Mouse (Mus musculus): ENCODE results near the gene Setd7. TPM values are rescaled to one million over a fixed set of nuclear protein-coding genes. Genes with fewer than 3 reads are reported as not detected.
A peak's percentile ranks its signal among the peaks of the same experiment; 100 is the strongest.
"Not testable (repeated sequence)": the region's sequence is repeated elsewhere in the genome, so short reads cannot be mapped to it uniquely, and the experiment has no call there.

Gene Setd7
- total and polyA plus RNA-seq, 2 experiments from 2014 or later = 2.5 to 20.6 TPM

DNA sequence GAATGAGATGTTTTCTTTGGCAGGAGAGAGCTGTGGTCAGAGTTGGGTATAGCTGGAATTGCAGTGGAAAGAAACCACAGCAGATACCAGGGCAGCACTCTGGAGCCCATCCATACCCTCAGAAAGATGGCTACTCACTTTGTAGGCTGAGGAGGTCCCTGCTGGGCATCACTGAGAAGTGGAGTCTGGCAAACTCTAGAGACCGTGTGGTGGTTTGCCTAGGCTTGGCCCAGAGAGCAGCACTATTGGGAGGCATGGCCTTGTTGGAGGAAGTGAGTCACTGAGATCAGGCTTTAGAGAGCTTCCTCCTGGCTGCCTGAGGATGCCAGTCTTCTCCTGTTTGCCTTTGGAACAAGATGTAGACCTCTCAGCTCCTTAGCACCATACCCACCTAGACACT, 32.8 kb upstream of the Setd7 start:
- TF ChIP-seq CTCF (IDR thresholded peaks at IDR 0.05; ENCODE audit: low read depth) = no peak
- Histone ChIP-seq H3K4me3 (ENCODE audit: low read length) (no peak overlapping the region), H3K27me3 (ENCODE audit: insufficient read depth, low read length) (no peaks in the 10 kb centered on the region), H3K36me3 (ENCODE audit: insufficient read depth, low read length) (no peaks in the 10 kb centered on the region), H3K27ac (no peak overlapping the region), H3K4me2 (ENCODE audit: low read depth, low read length) (no peak overlapping the region), H3K4me1 (ENCODE audit: insufficient read depth, low read length) (no peaks in the 10 kb centered on the region), H3K9ac (replicated peaks; ENCODE audit: low read length) (no peak overlapping the region), H3K9me3 (ENCODE audit: low read length) (no peaks in the 10 kb centered on the region)
- 74% methylated on average over 1 of the region's 1 CpGs for WGBS
- DNase-seq (ENCODE audit: low spot score) = no peak
- ATAC-seq = no peak

DNA sequence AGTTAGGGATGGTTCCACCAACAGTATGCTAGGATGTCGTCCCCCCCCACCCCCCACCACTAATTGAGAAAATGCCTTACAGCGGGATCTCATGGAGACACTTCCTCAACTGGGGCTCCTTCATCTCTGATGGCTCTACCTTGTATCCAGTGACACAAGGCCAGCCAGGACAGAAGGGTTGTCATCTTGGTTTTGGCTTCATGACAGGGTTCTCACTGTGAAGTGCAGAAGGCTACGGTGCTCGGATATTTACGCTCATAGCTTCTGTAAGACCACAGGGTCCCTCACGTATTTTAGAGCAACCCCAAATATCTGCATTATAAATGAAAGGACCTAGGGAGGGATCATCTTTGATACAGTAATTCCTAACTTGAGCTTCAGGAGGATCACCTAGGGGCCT, 30.9 kb upstream of the Setd7 start:
- H3K36me3 ChIP-seq (ENCODE audit: insufficient read depth, low read length) = no peaks in the 10 kb centered on the region
- no peaks in the 10 kb centered on the region for H3K4me1 ChIP-seq (ENCODE audit: insufficient read depth, low read length)
- no peak for ATAC-seq
- H3K27ac ChIP-seq = no peak overlapping the region
- 72% methylated on average over 6 of the region's 6 CpGs for WGBS
- H3K9me3 ChIP-seq (ENCODE audit: low read length) = no peaks in the 10 kb centered on the region
- no peaks in the 10 kb centered on the region for H3K27me3 ChIP-seq (ENCODE audit: insufficient read depth, low read length)
- TF ChIP-seq CTCF (IDR thresholded peaks at IDR 0.05; ENCODE audit: low read depth) = no peak
- DNase-seq (ENCODE audit: low spot score) = no peak
- H3K4me3 ChIP-seq (ENCODE audit: low read length) = no peak overlapping the region
- H3K9ac ChIP-seq (replicated peaks; ENCODE audit: low read length) = no peak overlapping the region
- H3K4me2 ChIP-seq (ENCODE audit: low read depth, low read length) = no peak overlapping the region

DNA sequence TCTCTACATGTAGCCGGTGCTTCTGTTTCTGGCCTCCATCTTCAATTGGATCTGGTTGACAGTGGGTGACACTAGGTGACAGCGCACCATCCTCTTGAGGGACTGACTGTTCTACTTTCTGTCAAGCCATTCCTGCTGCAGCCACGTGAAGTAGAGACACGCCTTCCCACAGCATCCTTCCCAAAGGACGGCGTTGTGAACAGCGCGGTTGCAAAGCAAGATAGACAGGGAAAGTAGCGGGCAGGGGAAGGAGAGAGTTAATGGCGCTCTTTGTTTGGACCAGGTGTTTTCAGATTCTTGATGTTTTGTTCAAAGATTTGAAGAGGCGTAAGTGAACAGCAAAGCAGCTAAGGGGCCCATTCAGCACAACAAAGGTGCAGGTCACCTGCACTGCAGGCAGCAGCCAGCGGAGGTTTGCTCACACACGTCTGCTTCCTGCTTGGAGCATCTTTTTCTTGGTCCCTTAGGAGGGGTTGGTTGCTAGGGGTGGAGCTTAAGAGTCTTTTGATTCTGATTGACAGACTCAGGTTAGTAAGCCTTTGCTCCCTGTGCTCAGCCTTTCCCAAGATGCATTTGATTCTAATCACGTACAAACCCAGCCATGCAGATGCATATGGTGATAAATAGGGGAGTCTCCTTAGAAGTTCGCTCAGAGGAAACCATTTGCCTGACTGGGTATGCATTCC, 29.7 kb upstream of the Setd7 start:
- no peak overlapping the region for H3K27ac ChIP-seq
- no peak overlapping the region for H3K9ac ChIP-seq (replicated peaks; ENCODE audit: low read length)
- no peaks in the 10 kb centered on the region for H3K9me3 ChIP-seq (ENCODE audit: low read length)
- no peaks in the 10 kb centered on the region for H3K36me3 ChIP-seq (ENCODE audit: insufficient read depth, low read length)
- H3K4me2 ChIP-seq (ENCODE audit: low read depth, low read length) = peak overlapping the region; percentile 23; the same call in 1 of the 2 replicates
- no peak for TF ChIP-seq CTCF (IDR thresholded peaks at IDR 0.05; ENCODE audit: low read depth)
- ATAC-seq (peak; percentile 91), DNase-seq (ENCODE audit: low spot score) (peak; percentile 69)
- WGBS = 29% methylated on average over 15 of the region's 15 CpGs
- no peaks in the 10 kb centered on the region for H3K4me1 ChIP-seq (ENCODE audit: insufficient read depth, low read length)
- no peak overlapping the region for H3K4me3 ChIP-seq (ENCODE audit: low read length)
- no peaks in the 10 kb centered on the region for H3K27me3 ChIP-seq (ENCODE audit: insufficient read depth, low read length)

DNA sequence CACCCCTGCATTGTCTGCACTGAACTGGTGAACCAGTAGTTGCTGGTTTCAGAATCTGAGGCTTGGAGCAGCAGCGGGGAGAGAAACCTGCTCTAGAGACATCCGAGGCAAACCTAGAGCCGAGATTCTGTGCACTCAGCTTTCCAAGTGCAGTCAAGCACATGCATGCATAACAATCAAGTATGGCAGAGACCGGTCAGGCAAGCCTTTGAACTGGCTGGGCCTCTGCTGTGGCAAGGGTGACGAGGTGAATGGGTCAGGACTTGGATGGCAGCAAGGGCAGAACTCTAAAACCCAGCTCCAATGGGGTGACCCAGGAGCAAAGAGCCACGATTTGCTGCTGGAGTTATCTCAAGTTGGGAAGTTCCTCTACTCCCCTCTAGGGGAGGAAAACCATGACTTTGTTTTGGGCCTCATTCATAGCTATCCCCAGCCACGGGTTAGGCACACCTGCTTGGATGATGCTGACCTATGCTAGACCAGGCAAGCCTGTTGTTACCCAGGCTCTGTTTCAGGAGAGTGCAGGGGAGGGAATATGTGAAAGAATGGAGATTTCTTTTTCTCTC, 27.1 kb upstream of the Setd7 start:
- Histone ChIP-seq H3K27me3 (ENCODE audit: insufficient read depth, low read length) (no peaks in the 10 kb centered on the region), H3K9me3 (ENCODE audit: low read length) (no peaks in the 10 kb centered on the region), H3K4me1 (ENCODE audit: insufficient read depth, low read length) (no peaks in the 10 kb centered on the region), H3K9ac (replicated peaks; ENCODE audit: low read length) (no peak overlapping the region), H3K4me2 (ENCODE audit: low read depth, low read length) (no peak overlapping the region), H3K36me3 (ENCODE audit: insufficient read depth, low read length) (no peaks in the 10 kb centered on the region), H3K4me3 (ENCODE audit: low read length) (no peak overlapping the region), H3K27ac (no peak overlapping the region)
- TF ChIP-seq CTCF (IDR thresholded peaks at IDR 0.05; ENCODE audit: low read depth) = peak; percentile 45
- DNase-seq (ENCODE audit: low spot score) (no peak), ATAC-seq (no peak)
- 49% methylated on average over 7 of the region's 7 CpGs for WGBS

DNA sequence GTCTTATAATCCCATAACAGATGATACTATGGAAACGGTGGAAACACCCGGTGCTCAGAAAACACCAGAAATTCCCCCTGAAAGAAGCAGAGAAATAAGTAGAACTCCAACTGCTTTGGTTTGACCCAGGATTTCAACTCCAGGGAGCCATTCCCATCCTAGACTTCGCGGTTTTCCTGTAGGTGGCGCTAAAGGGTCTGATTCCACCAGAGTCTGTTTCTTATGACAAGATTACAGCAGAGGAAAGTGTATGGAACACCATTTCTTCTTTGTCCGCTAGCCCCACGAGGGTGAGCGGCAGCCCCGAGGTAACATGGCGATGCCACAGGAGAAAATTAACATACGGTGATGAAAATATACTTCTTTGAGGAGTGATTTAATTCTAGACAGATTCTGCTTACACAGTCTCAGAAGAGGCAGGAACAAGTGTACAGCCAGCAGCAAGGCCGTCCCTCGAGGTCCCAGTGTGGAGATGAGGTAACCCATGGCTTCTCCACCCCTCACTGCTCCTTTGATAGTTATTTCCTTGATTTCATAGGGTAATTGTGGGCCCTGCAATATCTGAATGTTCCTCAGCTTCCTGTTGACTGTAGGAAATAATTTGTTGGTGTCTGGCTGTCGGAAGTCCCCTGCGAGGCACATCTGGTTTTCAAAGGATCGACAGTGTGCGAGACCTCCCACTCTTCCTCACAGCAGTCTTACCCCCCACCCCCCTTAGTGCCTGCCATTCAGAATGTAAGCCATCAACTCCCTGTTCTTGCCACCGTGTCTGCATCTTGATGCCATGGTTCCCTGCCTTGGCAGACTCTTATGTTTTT, 23.1 kb upstream of the Setd7 start:
- H3K4me1 ChIP-seq (ENCODE audit: insufficient read depth, low read length) = no peaks in the 10 kb centered on the region
- no peak overlapping the region for H3K9ac ChIP-seq (replicated peaks; ENCODE audit: low read length)
- no peak overlapping the region for H3K4me2 ChIP-seq (ENCODE audit: low read depth, low read length)
- H3K9me3 ChIP-seq (ENCODE audit: low read length) = no peaks in the 10 kb centered on the region
- H3K36me3 ChIP-seq (ENCODE audit: insufficient read depth, low read length) = no peaks in the 10 kb centered on the region
- no peak overlapping the region for H3K4me3 ChIP-seq (ENCODE audit: low read length)
- 22% methylated on average over 18 of the region's 18 CpGs for WGBS
- ATAC-seq = peak; percentile 88
- no peak overlapping the region for H3K27ac ChIP-seq
- peak; percentile 89 for TF ChIP-seq CTCF (IDR thresholded peaks at IDR 0.05; ENCODE audit: low read depth)
- H3K27me3 ChIP-seq (ENCODE audit: insufficient read depth, low read length) = no peaks in the 10 kb centered on the region
- DNase-seq (ENCODE audit: low spot score) = peak; percentile 93

DNA sequence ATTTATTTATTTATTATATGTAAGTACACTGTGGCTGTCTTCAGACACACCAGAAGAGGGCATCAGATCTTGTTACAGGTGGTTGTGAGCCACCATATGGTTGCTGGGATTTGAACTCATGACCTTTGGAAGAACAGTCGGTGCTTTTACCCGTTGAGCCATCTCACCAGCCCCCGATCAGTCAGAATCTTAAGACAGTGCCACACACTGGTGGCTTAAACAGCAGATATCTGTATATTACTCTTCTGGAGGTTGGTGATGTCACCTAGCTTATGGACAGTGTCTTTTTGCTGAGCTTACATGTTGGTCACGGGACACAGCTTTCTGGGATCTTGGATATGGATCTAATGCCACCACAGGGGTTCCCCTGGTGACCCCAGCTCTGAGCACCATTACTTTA, 18.6 kb upstream of the Setd7 start:
- H3K9me3 ChIP-seq (ENCODE audit: low read length); H3K4me1 ChIP-seq (ENCODE audit: insufficient read depth, low read length); H3K27me3 ChIP-seq (ENCODE audit: insufficient read depth, low read length); DNase-seq (ENCODE audit: low spot score); H3K4me3 ChIP-seq (ENCODE audit: low read length); H3K36me3 ChIP-seq (ENCODE audit: insufficient read depth, low read length); H3K9ac ChIP-seq (replicated peaks; ENCODE audit: low read length); ATAC-seq; H3K4me2 ChIP-seq (ENCODE audit: low read depth, low read length); H3K27ac ChIP-seq: not testable (repeated sequence)
- 82% methylated on average over 4 of the region's 4 CpGs for WGBS

Data from hindbrain, postnatal 0 days (tissue).